Mouse (Mus musculus): ENCODE measurements around the gene Gm6040.

The Gm6040 gene

GRCm38 (mm10) chr8:20921971-20922370 is at the start of gene Gm6040:
Gene Gm6040 (minus strand): TSS chr8:20922071.
- DNase-seq (ENCODE audit: low read depth) = no peak

GRCm38 (mm10) chr8:20964531-20964930 is 42.7 kb upstream of the Gm6040 start:
- DNase-seq (ENCODE audit: low read depth) = no peak

GRCm38 (mm10) chr8:20944610-20945009 is 22.7 kb upstream of the Gm6040 start, which contains the start of gene AY761185:
Gene AY761185 (minus strand): TSS chr8:20944710.
- no peak for DNase-seq (ENCODE audit: low read depth)

GRCm38 (mm10) chr8:20912288-20912687 is 9.6 kb downstream of the Gm6040 start:
- DNase-seq (ENCODE audit: low read depth) = no peak

- DNase-seq (ENCODE audit: low read depth) = peak; percentile 14
Measured at GRCm38 (mm10) chr8:20908256-20908655, 13.6 kb downstream of the Gm6040 start.

GRCm38 (mm10) chr8:20907119-20907518 is 14.8 kb downstream of the Gm6040 start:
- no peak for DNase-seq (ENCODE audit: low read depth)

- DNase-seq (ENCODE audit: low read depth) = no peak
Measured at GRCm38 (mm10) chr8:20902527-20902926, 19.3 kb downstream of the Gm6040 start, which contains the start of gene Gm15056. Gene Gm15056 (minus strand): TSS chr8:20902627.

- DNase-seq (ENCODE audit: low read depth) = no peak
Measured at GRCm38 (mm10) chr8:20892369-20892768, 29.5 kb downstream of the Gm6040 start, which contains the start of gene Defb33. Gene Defb33 (plus strand): TSS chr8:20892669.

- DNase-seq (ENCODE audit: low read depth) = no peak
Measured at GRCm38 (mm10) chr8:20874608-20875007, 47.3 kb downstream of the Gm6040 start.
